Mouse (Mus musculus) adrenal gland, postnatal 0 days (tissue): Measurements from ENCODE around the gene Eif1ax. TPM values are rescaled to one million over a fixed set of nuclear protein-coding genes. Genes with fewer than 3 reads are reported as not detected.

Experiments used
- polyA plus RNA-seq: library from polyadenylated mRNA; unstranded; fragments of >200 nt; fragmentation: Nextera tagmentation; extraction: Ambion mirVana; gene quantifications from 2 replicates; pipeline ENCODE4 v1.2.1, GENCODE M21; 2015

Eif1ax gene
- 88.7 and 93.9 TPM in 2 replicates for polyA plus RNA-seq

GRCm38 (mm10) chrX:159371831-159372752 is at the start of gene Eif1ax:
Gene Eif1ax (plus strand): TSS chrX:159372178.

GRCm38 (mm10) chrX:159414130-159414828 is 42.3 kb downstream of the Eif1ax start, which contains the start of gene Map7d2:
Gene Map7d2 (plus strand): TSS chrX:159414572.

Other genes with a start within 250 kb of the Eif1ax start
- 2.0 and 3.2 TPM in 2 replicates for gene Rps6ka3, start 161.9 kb upstream of the Eif1ax start, polyA plus RNA-seq
- gene Map7d2, start 42.4 kb downstream of the Eif1ax start, polyA plus RNA-seq, result 3.3 and 7.9 TPM in 2 replicates
- 9.2 and 9.9 TPM in 2 replicates for gene Bclaf3, start 154.5 kb downstream of the Eif1ax start, polyA plus RNA-seq